Mouse (Mus musculus) layer of hippocampus, adult 9-11 months (tissue): Measurements from ENCODE around the gene Fggy.

Source experiments
- DNase-seq: peaks from one replicate; pipeline ENCODE4 v3.0.0; 2022

The Fggy gene

DNA sequence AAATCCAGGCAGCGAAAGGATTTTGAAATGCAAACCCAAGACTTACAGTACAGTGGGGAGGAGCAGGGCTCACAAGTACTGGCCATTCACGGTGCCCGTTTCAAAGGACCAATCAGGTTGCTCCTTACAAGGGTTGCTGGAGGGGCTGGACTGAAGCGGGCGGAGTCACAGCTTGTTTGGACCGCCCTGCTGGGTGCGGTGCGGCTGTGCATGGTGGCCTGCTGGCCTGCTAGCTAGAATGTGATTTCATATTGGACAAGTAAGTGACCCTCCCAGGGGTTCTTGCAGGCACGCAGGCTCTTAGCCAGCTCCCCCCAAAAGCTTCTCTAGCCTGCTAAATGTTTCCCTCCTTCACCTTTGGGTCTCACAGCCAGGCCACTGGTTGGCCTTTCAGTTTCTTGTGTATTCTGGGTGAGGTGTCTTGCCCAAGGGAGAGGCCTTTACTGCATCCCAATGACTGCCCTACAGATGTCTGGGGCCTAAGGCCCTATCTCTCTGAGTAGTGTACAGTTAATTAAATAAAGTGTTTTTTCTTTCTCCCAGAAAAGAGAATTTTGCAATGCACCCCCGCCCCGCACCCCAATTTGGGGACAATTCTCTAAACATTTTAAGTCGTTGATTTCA lies at the start of gene Fggy:
Fggy (plus strand) TSS at position 175 of the 624 bp plus-strand sequence.
- peak; percentile 98 for DNase-seq

DNA sequence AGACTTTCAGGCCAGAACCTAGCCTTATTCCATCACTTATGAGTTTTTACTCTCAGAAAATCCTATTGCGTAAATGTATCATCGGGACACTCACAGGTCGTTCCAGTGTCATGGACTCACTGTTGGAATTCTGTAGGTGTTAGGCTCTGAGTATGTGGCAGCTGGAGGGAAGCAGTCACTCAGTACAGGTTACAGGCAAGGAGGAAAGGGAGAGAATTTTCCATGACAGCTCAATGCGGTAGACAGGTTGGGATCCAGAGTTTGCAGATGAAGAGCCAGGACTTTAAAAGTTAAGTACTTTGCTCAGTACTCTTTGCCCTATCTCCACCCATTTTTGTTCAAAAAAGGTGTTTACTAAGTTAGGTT lies 49.4 kb upstream of the Fggy start:
- no peak for DNase-seq

DNA sequence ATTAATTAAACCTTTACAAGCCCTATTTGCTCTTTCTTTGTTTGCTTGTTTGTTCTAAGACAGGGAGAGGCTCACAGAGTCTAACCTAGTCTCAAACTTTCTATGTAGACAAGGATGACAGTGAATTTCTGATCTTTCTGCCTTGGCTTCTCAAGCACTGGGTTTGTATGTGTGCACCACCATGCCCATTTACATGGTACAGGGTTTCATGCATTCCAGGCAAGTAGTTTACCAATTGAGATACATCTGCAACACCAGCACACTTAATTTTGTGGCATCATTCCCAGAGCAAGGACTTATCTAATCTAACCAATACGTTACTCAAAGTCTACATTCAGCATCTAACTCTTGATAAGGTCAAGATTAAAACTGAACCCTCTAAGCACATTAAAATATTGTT lies 38.9 kb upstream of the Fggy start:
- no peak for DNase-seq

DNA sequence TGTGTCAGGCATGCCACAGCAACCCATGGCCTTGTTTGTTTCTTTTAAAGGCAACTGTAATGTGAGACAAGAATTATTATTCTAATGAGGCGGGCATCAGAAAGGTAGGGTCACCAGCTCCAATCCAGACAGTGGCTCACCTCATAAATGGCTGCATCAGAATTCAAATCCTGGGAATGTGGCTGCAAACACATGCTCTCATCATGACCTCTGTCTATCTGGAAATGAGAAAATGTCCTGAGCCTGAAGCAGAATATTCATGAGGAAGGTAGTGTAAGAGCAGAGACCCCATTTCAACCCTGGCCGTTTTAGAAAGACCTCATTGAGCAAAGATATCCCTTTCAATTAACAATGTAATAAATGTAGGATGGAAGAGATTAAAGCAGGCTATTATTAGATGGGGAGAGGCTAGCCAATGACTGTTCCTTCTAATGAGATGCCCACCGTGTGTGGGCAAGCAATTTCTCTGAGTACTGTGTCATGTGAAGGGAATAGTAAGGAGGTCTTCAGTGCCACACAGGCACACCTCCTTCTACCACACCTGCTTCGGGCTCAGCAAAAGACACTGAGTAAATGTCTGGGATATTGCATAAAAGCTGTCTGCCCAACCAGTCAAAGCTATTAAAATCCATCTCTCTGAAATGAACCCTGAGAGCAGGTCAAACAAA lies 37.2 kb upstream of the Fggy start:
- no peak for DNase-seq

DNA sequence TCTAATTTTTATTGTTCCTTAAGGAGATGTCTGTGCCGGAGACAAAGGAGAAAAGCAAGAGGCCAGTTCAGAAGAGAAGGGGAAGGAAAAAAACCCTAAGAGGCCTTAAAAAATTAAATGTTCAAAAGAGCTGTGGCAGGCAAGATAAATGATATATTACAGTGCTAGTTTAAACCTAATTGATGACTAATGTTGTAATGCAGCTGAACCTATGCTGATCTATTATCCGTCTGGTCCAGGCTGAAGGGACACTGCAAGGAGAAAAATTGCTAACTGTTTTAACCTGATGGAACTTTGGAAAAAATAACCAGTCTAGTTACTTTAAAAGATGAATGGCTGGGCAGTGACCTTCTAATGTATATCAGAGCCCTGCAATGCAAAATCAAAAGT lies 36.7 kb upstream of the Fggy start:
- no peak for DNase-seq

DNA sequence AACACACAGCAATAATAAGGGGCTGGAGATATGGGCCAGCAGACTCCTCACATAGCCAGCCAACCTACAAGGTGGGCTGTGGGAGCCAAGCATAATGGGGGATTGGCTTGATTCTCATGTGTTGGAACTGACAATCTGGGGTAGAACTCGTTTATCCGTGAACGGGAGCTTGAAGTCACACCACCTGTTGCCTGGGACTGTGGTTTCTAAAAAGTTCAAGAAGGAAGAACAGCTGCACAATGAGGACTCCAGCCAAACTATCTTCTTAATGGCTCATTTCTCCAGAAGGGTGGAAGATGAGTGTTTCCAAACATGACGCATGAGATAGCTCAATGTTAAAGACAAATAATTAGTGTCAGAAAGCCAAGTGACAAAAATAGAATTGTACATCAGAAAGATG lies 30.7 kb upstream of the Fggy start:
- no peak for DNase-seq

DNA sequence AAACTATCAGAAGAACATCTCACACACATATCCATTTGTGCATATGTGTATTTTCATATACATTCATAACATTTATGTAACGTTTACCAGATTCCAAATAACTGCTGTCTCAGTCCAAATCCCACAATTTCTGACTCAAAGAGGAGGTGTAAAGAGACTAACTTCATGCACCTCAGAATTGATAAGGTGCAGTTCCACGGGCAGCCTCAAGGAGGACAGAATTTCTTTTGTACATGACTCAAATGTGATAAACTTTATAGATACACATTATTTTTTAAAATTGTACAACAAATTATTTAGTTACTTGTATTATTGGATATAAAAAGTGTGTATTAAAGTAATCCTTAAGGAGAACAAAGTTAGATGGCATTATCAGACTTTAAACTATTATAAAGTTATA lies 26.6 kb upstream of the Fggy start:
- no peak for DNase-seq

DNA sequence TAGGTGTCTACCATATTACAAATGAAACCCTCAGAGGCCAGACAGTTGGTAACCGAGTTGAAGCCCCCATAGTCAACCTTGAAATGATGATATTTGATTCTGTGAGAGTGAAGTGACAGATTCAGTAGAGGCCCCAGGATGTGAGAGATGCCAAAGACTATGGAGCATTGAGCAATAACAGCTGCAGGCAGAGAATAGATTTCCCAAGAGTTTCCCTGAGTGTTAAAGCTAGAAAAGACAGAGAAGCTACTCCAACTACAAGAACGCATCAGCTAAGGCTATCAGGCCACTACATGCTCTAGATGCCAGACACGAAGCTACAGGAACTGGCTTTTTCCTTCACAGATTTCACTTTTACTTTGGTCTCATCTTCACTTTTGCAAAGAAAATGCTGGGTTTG lies 23.4 kb upstream of the Fggy start:
- no peak for DNase-seq

DNA sequence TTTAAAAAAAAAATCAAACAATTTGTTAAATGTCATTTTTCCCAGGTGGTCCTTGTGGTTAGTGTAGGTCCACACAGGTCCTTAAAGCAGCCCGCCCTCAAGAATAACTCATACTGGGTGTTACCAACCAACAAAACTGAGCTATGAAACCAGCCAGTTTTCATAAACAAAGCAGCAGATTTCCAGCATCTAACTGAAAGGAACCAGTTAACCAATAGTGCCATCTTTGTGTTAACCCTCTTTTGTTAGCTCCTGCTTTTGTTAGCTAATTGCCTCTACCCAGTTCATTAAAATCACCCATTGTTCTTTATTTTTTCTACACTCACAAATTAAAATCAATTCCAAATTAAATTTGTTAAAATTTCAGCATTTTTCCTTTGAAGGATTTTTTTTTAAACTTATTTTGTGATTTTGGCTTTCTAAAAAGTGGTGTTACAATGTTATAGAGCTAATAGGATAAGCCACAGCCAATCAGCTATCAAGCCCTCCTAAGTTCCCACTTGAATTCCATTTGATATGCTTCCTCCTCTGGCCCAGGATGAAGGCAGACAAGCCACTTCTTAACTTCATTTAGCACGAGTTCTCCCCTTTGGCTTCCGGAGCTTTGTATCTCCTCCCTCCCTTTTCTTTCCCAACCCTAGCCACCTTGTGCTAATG lies 15.8 kb upstream of the Fggy start:
- no peak for DNase-seq

DNA sequence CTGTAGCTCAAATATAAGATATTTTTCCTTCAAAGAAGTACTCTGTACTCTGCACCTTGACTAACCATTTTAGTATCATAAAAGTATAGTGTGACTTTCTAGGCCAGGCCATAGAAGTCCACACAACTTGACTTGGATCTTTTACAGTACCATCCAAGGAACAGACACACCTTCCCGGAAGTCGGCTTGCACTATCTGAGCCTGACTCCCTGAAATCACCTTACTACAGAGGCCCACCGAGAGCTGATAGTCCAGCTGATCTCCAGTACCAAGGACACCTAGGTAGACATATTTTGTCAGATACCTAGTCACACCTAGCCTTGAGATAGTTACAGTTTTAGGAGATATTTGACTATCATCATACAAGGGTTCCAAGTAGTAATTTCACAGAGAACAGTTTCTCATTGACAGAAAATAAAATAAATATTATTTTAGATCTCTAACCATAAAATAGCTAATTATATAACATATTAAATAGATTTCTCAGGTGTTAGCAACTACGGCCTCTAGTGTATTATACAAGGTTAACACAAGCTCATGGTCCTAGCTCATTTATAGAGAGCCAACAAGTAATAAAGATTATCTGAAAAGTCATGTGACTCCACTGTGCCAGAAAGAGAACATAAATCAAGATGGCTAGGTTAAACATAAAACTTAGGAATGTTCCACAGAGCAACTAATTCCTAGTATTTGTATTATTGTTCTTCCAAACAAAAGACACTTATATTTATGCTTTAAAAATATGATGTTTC lies 15.1 kb upstream of the Fggy start:
- no peak for DNase-seq

DNA sequence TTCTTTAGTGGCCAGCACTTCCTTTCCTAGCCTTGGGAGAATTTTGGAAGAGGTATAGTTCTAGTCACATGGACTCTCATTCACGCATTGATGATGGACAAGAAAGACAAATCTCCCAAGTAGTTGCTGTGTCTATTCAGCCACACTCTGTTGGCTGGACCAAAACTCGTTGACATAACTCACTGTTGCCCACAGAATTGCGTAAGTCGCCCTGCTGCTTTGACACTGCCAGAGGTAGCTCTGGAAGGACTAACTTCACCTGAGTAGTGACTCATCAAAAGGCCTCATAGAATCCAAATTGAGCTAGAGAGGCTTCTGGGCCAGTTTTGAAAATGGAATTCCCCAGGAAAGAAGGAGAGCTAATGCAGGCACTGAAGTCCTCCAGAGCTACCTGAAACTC lies 13.8 kb upstream of the Fggy start:
- no peak for DNase-seq

DNA sequence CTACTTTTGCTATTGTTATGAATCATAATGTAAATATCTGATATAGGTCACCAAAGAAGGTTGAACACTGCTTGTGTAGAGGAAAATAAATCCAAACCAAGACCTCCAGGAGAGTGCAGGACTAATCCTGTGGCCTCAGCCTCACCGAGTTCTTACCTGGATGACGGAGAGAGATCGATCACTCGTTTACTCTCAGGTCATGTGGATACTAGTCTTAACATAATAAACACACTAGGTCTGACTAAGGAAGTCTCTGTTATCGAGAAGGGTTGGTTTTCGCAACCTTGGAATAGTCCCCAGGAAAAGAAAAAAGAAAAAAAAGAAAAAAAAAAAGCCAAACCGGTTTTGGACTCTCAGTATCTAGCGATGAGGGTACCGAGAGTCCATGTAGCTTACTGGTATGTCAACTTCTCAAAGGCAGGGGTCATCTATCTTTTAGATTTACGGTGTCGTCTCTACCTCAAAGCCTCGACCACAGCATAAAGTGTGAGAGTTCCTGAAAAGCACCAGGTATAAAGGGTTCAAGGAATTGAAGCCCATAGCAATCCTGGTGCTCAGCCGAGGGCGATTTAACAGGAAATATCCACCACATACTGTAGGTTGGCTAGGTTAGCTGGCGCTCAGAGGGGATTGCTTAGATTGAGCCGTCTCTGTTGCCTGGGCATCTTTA lies 509 bp upstream of the Fggy start:
- no peak for DNase-seq

DNA sequence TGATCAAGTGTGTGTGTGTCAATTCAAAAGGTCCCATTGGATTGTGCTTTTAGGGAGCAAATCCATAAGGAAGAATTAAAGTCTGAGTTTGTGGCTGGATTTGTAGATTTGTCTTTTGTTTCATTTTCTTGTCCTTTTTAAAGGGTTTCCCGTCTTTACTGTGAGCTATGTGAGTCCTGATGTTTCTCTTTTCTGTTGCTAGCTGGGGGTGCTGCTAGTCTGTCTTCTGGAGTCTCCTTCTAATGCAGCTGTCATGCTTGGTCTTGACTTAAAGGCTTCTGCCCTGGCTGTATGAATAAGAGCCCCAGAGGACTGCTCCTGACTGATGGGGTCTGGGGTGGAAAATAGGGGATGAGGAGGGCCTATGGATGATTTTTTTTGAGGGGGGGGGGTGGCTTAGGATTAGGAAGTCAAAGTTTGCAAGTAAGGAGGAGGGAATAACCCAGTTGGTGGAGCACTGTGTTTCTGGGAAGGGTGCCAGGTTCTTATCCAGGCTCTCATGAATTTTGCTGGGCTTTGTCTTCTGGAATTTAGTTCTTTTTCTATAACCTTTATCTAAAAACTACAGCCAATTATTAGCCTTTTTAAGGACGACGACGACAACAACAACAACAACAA lies 1.1 kb downstream of the Fggy start:
- DNase-seq: no peak

DNA sequence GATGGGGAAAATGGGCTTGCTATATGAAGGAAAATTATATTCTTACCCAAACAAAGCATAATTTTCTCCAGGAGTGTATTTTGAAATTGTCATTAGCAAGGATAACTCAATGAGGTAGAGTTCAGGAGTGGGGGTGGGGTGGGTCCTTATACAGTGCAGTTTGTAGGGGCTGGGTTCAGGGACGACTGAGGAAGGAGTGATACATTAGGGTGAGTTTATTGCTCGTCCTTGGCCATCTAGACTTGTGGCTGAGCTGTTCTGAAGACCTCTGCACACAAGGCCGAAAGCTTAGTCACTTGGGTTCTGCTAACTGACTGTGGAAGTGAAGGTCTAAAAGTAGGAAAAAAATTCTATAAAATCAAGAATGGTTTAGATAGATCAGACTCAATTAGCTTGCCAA lies 14.3 kb downstream of the Fggy start:
- DNase-seq: no peak

DNA sequence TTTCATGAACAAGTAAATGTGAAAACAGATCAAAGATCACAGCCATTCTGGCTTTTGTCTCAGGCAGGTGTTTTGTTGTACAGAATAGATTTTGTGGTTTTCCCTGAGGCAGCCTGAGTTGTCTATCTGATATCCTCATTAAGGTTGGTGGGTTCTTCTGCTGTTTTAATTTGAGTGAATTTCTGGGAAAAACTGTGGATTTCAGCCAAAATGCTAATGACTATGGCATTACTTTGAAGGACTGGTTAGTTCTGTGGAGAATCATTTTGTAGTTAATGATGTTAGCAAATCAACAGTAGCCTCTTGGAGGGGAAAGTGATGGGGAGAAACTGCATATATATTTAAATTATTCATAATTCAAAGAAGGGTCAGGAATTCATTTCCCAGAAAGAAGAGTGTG lies 16.4 kb downstream of the Fggy start:
- no peak for DNase-seq

DNA sequence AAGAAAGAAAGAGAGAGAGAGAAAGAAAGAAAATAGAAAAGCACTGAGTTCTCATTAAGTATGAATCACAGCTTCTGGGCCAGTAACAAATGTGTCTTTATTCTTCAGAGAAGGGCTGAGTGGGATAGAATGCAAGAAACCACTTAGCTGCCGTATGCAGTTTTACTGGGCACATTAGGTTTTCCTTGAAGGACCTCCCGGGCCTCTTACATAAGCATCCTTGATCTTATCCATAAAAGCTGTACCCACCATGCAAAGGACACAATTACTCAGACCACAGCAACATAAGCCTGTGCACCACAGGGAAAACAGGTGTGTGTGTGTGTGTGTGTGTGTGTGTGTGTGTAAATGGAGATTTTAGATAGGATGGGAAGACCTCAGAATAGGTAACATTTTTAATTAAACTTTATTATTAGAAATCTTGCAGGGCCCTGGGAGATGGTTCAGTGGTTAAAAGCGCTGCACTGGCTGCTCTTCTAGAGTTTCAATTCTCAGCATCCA lies 18.2 kb downstream of the Fggy start:
- no peak for DNase-seq

DNA sequence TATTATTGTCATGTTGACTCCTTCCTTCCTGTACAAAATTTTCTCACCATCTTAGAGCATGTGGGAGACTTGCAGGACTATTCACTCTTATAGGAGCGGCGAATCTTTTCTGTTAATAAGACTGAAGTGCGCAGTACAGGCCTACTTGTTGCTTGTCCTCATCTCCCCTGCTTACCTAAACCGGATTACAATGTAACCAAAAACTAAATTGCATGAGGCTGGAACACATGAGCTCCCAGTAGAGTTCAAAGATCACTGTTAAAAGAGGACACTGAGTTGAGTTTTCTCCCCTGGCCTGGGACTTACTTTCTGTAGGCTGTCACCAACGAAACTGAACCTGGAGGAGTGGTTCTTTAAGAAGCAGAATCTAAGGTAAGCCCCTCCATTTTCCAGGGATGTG lies 21.9 kb downstream of the Fggy start:
- DNase-seq: no peak

DNA sequence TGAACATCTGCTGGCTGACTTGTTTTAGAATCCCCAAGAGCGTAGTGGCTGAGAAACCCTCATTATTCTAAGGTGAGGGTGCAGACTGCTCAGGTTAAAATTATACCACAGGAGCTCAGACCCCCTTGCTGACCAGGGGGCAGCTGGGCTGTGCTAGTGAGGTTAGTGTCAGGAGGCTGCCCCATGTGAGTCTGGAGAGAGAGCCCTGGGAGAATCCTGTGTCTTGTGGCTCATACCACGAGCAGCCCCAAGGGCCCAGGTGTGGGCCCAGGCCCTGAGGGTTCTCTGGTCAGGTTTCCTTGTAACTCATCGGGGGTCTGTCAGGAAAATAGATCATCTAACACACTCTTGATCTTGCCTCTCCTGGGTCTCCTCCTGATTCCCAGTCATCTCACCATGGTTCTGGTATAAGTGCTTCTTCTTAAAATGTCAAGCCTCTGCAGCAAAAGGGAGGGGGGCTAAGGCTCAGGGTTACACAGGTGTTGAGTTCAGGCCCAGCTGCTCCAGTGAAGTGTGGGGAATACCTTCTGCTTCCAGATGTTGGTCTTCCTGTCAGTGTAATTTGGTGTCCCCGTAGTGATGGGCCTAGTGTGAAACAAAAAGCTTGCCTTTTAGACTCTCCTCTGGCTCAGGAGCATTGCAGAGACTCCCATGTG lies 26.9 kb downstream of the Fggy start:
- DNase-seq: no peak

DNA sequence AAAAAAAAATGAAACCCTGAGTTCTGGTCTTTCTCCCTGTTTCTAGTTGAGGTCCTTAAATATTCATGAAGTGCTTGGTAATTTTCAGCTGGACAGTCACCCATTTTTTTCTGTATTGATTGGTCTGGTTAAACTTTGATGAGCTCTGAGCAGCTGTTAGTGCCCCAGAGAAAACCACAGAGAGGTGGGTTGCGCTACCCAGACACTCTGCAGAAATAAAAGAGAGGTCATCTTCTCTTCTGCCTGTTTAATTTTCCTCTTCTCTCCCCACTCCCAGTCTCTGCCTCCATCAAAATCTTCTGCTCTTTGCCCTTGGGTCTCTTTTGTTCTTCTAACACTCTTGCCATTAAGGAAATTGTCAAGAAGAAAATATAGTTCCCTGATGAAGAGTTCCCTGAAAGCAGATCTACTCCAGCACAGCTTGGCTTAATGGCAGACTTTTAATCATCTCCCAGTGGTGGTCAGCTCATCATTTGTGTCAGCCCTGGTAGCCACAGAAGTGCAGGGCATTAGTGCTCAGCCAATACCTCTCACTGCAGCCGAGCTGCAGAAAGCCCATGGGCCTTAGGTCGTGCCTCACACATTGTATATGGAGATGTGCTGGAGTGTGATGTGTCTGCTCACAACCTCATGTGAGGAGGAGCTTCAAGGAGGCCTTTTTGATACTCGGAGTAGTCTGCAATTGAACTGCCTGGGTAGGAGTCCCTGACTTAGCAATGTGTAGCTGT lies 29.1 kb downstream of the Fggy start:
- DNase-seq: no peak

DNA sequence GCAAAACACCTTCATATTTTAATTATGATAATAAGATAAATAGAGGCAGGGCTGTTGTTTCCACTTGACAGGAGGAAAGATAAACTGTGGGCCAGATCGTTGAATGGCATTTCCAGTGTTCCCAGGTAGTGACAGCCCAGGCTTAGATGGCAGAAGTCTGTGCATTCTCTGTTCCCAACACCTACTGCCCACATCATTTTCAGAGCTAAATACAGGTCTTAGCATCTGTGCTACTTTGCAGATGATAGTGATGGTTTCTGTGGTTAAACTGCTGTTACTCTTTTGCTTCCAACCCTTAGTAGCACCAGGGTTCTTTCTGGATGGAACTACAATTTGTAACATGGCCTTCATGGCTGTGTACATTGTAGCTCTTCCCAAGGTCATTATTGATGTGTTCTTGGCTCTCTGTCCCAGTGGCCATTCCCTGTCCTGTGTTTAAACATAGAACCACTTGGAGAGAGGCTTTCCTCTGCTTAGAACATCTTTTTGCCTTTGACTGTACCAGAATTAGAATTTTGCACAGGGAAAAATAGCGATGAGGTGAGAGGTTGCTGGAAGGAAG lies 31.5 kb downstream of the Fggy start:
- peak; percentile 64 for DNase-seq

DNA sequence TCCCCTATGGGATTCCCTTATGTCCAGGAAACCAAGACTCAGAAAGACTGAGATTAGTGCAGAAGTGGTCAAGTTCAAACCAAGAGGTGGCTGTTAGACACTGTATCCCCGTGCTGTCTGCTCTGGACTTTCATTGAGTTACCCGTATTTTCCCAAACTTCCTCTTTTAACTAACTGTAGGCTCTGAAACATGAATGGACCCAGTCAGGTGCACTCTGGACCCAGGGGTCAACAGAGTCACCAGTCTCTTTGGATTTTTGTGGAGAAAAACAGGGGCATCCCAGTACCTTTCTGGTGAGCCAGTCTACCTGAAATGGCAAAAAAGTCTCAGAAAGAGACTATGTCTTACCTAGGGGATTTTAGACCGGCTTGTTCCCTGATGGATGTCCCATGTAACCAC lies 33.6 kb downstream of the Fggy start:
- no peak for DNase-seq
